Comparison of ENCODE assay signal across 8 mouse cellular contexts in the genomic region with DNA sequence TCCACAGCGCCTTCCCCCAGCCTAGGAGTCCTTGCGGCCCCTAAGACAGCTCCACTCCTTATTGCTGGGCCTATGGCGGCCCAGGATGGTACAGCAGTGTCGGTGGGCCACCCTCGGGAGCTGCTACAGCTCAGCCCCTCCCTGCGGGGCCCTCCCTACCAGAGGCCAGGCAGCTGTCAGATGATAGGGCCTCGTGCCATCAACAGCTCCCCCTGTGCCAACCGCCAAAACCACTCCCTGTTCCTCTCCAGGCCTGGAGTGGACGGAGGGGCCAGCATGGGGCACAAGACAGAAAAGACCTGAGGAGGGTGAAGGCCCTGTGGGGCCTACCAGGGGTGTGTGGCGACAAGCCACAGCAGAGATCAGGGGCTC.
DNase-seq lines count a peak whose midpoint lies in the region; ATAC-seq and TF ChIP-seq lines count a peak whose summit lies in the region.

No protein-coding gene starts in this region.

- 33% methylated on average over 10 of the region's 10 CpGs for WGBS in heart, adult 2 months
- 56% methylated on average over 10 of the region's 10 CpGs for WGBS in limb, embryonic 13.5 days

- no peak; the same call in 1 of the 2 replicates for TF ChIP-seq CTCF in heart, adult 2 months (IDR thresholded peaks at IDR 0.05)

- peak overlapping the region; percentile 96 for H3K27ac ChIP-seq in heart, adult 2 months
- peak overlapping the region; percentile 61; the same call in 1 of the 2 replicates for H3K27ac ChIP-seq in limb, embryonic 13.5 days

- TF ChIP-seq POLR2A in heart, adult 2 months (IDR thresholded peaks at IDR 0.05; ENCODE audit: insufficient read depth, low read depth, low read length) = 0 out of 2 replicates have a peak, but pooled peaks have one; percentile 38
- TF ChIP-seq POLR2A in myocyte (IDR thresholded peaks at IDR 0.05; ENCODE audit: insufficient read length, low read depth) = no peak

- H3K27me3 ChIP-seq in heart, adult 2 months (ENCODE audit: control insufficient read depth, insufficient read depth, low read length) = no peaks in the 10 kb centered on the region
- H3K27me3 ChIP-seq in limb, embryonic 13.5 days = no peaks in the 10 kb centered on the region
- no peaks in the 10 kb centered on the region for H3K27me3 ChIP-seq in myocyte (ENCODE audit: control insufficient read depth, insufficient read depth, insufficient read length)

- intact Hi-C loops in left cerebral cortex, postnatal 4 days (cut with DNase I) = no loop called here
- intact Hi-C loops in left cerebral cortex, postnatal 10 days (cut with DNase I) = no loop called here
- intact Hi-C loops in heart, adult 2 months (cut with DNase I) = loop anchor here (2.0 kb wide), 1 partner anchor 25 kb away; no protein-coding TSS in a partner anchor

- H3K4me2 ChIP-seq in limb, embryonic 13.5 days (replicated peaks) = no peak overlapping the region
- peak overlapping the region; percentile 31 for H3K4me2 ChIP-seq in myocyte (ENCODE audit: low read depth)

- peaks cover 67% of the 10 kb centered on the region for H3K4me1 ChIP-seq in heart, adult 2 months (ENCODE audit: control insufficient read depth, insufficient read depth, low read length)
- peaks cover 49% of the 10 kb centered on the region for H3K4me1 ChIP-seq in limb, embryonic 13.5 days

- H3K9ac ChIP-seq in heart, adult 2 months (ENCODE audit: low read depth, low read length) = peak overlapping the region; percentile 65
- peak overlapping the region; percentile 13; the same call in 1 of the 2 replicates for H3K9ac ChIP-seq in limb, embryonic 13.5 days

- no peaks in the 10 kb centered on the region for H3K9me3 ChIP-seq in limb, embryonic 13.5 days

- no peak overlapping the region for H3ac ChIP-seq in myocyte (ENCODE audit: control insufficient read depth, insufficient read length)

- 0 out of 2 replicates have a peak, but pooled peaks have one; percentile 38 for TF ChIP-seq EP300 in heart, adult 2 months (IDR thresholded peaks at IDR 0.05; ENCODE audit: insufficient read depth, low read depth, low read length)

- H3K36me3 ChIP-seq in heart, adult 2 months (ENCODE audit: control insufficient read depth, insufficient read depth, low read length) = peaks cover 54% of the 10 kb centered on the region
- peaks cover 22% of the 10 kb centered on the region for H3K36me3 ChIP-seq in limb, embryonic 13.5 days
- peaks cover 4% of the 10 kb centered on the region for H3K36me3 ChIP-seq in myocyte (ENCODE audit: control insufficient read depth, insufficient read depth)

- H3K79me2 ChIP-seq in heart, adult 2 months (replicated peaks; ENCODE audit: control insufficient read depth, insufficient read depth, low read length) = 0 out of 2 replicates have a peak, but pooled peaks cover 2% of the 10 kb centered on the region
- peaks cover 20% of the 10 kb centered on the region for H3K79me2 ChIP-seq in myocyte (ENCODE audit: control insufficient read depth, insufficient read depth)

- ATAC-seq in limb, embryonic 13.5 days (ENCODE audit: low FRiP score, low read depth) = no peak

- DNase-seq in left cerebral cortex, postnatal 4 days = peak; percentile 24
- no peak for DNase-seq in left cerebral cortex, postnatal 10 days (ENCODE audit: extremely low spot score in 1 of 2, low spot score in 2 of 2)
- DNase-seq in heart, adult 2 months = peak; percentile 75 to 83
- DNase-seq in cerebellum, postnatal 25 days = no peak
- no peak for DNase-seq in urinary bladder, postnatal 14 days (ENCODE audit: low spot score)
- no peak for DNase-seq in cerebellum, postnatal 4 days (ENCODE audit: low spot score in 2 of 2)

- peak overlapping the region; percentile 33 for H3K4me3 ChIP-seq in heart, adult 2 months
- H3K4me3 ChIP-seq in limb, embryonic 13.5 days = no peak overlapping the region
- H3K4me3 ChIP-seq in myocyte = no peak overlapping the region

TF ChIP-seq in myocyte, 11 proteins besides CTCF, POLR2A, EP300 and RAD21:
- TF ChIP-seq MYOG (IDR thresholded peaks at IDR 0.05; ENCODE audit: control insufficient read depth in 1 of 3, insufficient read depth in 1 of 3, insufficient read length in 2 of 3, low read depth in 2 of 3) (peak in 2 of 3 experiments; percentile 68 to 84), MAX (IDR thresholded peaks at IDR 0.05; ENCODE audit: low read depth) (no peak), MYOD1 (IDR thresholded peaks at IDR 0.05; ENCODE audit: control insufficient read depth in 1 of 3, insufficient read length in 2 of 3, low read depth in 2 of 3) (peak in 2 of 3 experiments; percentile 77 to 89)

Comparison
In these comparisons a context has a peak if more than half of its experiments do, and no peak if none do; other contexts are left out.
1. DNase-seq: peak in left cerebral cortex, postnatal 4 days (single experiment) and heart, adult 2 months (2 of 2); none in left cerebral cortex, postnatal 10 days (0 of 2), cerebellum, postnatal 25 days (0 of 2), urinary bladder, postnatal 14 days (single experiment) and cerebellum, postnatal 4 days (0 of 2).